Mouse (Mus musculus) spleen, adult 12 weeks (tissue): ENCODE data around the gene Mrps21.
A peak's percentile ranks its signal among the peaks of the same experiment; 100 is the strongest.
"Not testable (repeated sequence)": the region's sequence is repeated elsewhere in the genome, so short reads cannot be mapped to it uniquely, and the experiment has no call there.

Source experiments
- DNase-seq: peaks from one replicate; pipeline ENCODE4 v3.0.0; 2022; ENCODE audit warnings: low spot score

Mrps21 gene

GRCm38 (mm10) chr3:95891211-95892065 is 20.1 kb upstream of the Mrps21 start, which contains the start of gene BC028528:
Gene BC028528 (minus strand): TSS chr3:95892005.
- DNase-seq = no peak

- DNase-seq = no peak
Measured at GRCm38 (mm10) chr3:95889664-95890063, 18.3 kb upstream of the Mrps21 start.

- no peak for DNase-seq
Measured at GRCm38 (mm10) chr3:95887596-95887995, 16.3 kb upstream of the Mrps21 start.

- DNase-seq = no peak
Measured at GRCm38 (mm10) chr3:95884400-95884799, 13.1 kb upstream of the Mrps21 start.

- DNase-seq = no peak
Measured at GRCm38 (mm10) chr3:95882816-95883425, 11.6 kb upstream of the Mrps21 start.

- peak; percentile 74 for DNase-seq
Measured at GRCm38 (mm10) chr3:95881979-95882815, 10.9 kb upstream of the Mrps21 start, which contains the start of gene Ciart. Gene Ciart (minus strand): TSS chr3:95882251.

- no peak for DNase-seq
Measured at GRCm38 (mm10) chr3:95879063-95879462, 7.7 kb upstream of the Mrps21 start.

GRCm38 (mm10) chr3:95872048-95872447 is 729 bp upstream of the Mrps21 start:
- DNase-seq = no peak

GRCm38 (mm10) chr3:95870976-95871375 is 343 bp downstream of the Mrps21 start:
- no peak for DNase-seq

GRCm38 (mm10) chr3:95867408-95867807 is 3.9 kb downstream of the Mrps21 start:
- no peak for DNase-seq

- DNase-seq = no peak
Measured at GRCm38 (mm10) chr3:95866071-95866470, 5.2 kb downstream of the Mrps21 start.

GRCm38 (mm10) chr3:95865571-95865970 is 5.7 kb downstream of the Mrps21 start:
- DNase-seq = no peak

- no peak for DNase-seq
Measured at GRCm38 (mm10) chr3:95865050-95865449, 6.3 kb downstream of the Mrps21 start.

GRCm38 (mm10) chr3:95863578-95863977 is 7.7 kb downstream of the Mrps21 start:
- no peak for DNase-seq

- peak; percentile 53 for DNase-seq
Measured at GRCm38 (mm10) chr3:95861796-95862195, 9.5 kb downstream of the Mrps21 start.

GRCm38 (mm10) chr3:95861216-95861615 is 10.1 kb downstream of the Mrps21 start:
- DNase-seq = no peak

GRCm38 (mm10) chr3:95860323-95860722 is 11.0 kb downstream of the Mrps21 start:
- DNase-seq = no peak

- not testable (repeated sequence) for DNase-seq
Measured at GRCm38 (mm10) chr3:95858278-95858677, 13.0 kb downstream of the Mrps21 start.

GRCm38 (mm10) chr3:95857050-95857449 is 14.3 kb downstream of the Mrps21 start:
- DNase-seq = not testable (repeated sequence)

GRCm38 (mm10) chr3:95856115-95856514 is 15.2 kb downstream of the Mrps21 start:
- DNase-seq = no peak

- peak; percentile 90 for DNase-seq
Measured at GRCm38 (mm10) chr3:95855502-95856089, 15.7 kb downstream of the Mrps21 start, which contains the start of gene Prpf3. Gene Prpf3 (minus strand): TSS chr3:95855885.

- no peak for DNase-seq
Measured at GRCm38 (mm10) chr3:95851317-95851716, 20.0 kb downstream of the Mrps21 start.
